Mouse (Mus musculus) heart, adult 2 months (tissue): Measurements from ENCODE around the gene Stxbp2. TPM values are rescaled to one million over a fixed set of nuclear protein-coding genes. Genes with fewer than 3 reads are reported as not detected.

ENCODE experiments used
- DNase-seq, 2 experiments: peaks; one replicate each; pipeline ENCODE4 v3.0.0; 2021
- H3K27ac ChIP-seq: fragments of 200-600 bp; 2 replicates; pipeline ENCODE4 v1.8.1; 2022
- H3K27me3 ChIP-seq: fragments of 200-500 bp; 2 replicates; pipeline ENCODE4 v1.6.1; 2012; ENCODE audit warnings: mild to moderate bottlenecking, low read length, inconsistent platforms, mixed read lengths; ENCODE audit not compliant: control insufficient read depth, insufficient read depth
- H3K36me3 ChIP-seq: fragments of 200-500 bp; 2 replicates; pipeline ENCODE4 v1.6.1; 2012; ENCODE audit warnings: low read length, inconsistent platforms; ENCODE audit not compliant: control insufficient read depth, insufficient read depth
- H3K4me1 ChIP-seq: fragments of 200-500 bp; 2 replicates; pipeline ENCODE4 v1.6.1; 2011; ENCODE audit warnings: low read length; ENCODE audit not compliant: control insufficient read depth, insufficient read depth
- H3K4me3 ChIP-seq: fragments of 200-600 bp; 2 replicates; pipeline ENCODE4 v1.8.1; 2022
- H3K79me2 ChIP-seq: fragments of 200-500 bp; replicated peaks from 2 replicates; pipeline ENCODE4 v1.6.1; 2012; ENCODE audit warnings: mild to moderate bottlenecking, inconsistent platforms, low read length, moderate library complexity, mixed read lengths; ENCODE audit not compliant: control insufficient read depth, insufficient read depth
- H3K9ac ChIP-seq: fragments of 200-500 bp; 2 replicates; pipeline ENCODE4 v1.6.1; 2012; ENCODE audit warnings: low read depth, mild to moderate bottlenecking, control low read depth, inconsistent platforms, low read length, mixed read lengths
- CTCF ChIP-seq: fragments of 200-600 bp; IDR thresholded peaks from 2 replicates; pipeline ENCODE4 v1.8.1; 2022; ENCODE audit warnings: antibody characterized with exemption, mild to moderate bottlenecking, moderate library complexity
- EP300 ChIP-seq: fragments of 200-500 bp; IDR thresholded peaks from 2 replicates; pipeline ENCODE4 v1.6.1; 2011; ENCODE audit warnings: low read depth, low read length, control low read depth; ENCODE audit not compliant: insufficient read depth
- POLR2A ChIP-seq: fragments of 200-500 bp; IDR thresholded peaks from 2 replicates; pipeline ENCODE4 v1.6.1; 2011; ENCODE audit warnings: mild to moderate bottlenecking, low read depth, low read length, control low read depth; ENCODE audit not compliant: insufficient read depth
- WGBS: fragments of 180-500 bp; shearing (Covaris S2); methylation state at CpG from one replicate; pipeline ENCODE4 v1.1.7; 2018; 5-methylcytosine and 5-hydroxymethylcytosine counted together
- intact Hi-C: fragments of 180-260 bp; cut with DNase I; formaldehyde crosslinking; loops from one replicate; pipeline ENCODE4 v1.15.1; 2025
- polyA plus RNA-seq: library from polyadenylated mRNA; depleted of rRNA; stranded (reverse); fragments of >200 nt; gene quantifications from 2 replicates; pipeline ENCODE4 v1.2.3, GENCODE M21; 2012
- total RNA-seq, 2 experiments: library from RNA; stranded (reverse); gene quantifications; 2 replicates each; pipeline ENCODE4 v1.2.3; 2021

Gene Stxbp2
- total and polyA plus RNA-seq, 3 experiments, result 5.7 to 9.6 (median 6.4) TPM

DNA sequence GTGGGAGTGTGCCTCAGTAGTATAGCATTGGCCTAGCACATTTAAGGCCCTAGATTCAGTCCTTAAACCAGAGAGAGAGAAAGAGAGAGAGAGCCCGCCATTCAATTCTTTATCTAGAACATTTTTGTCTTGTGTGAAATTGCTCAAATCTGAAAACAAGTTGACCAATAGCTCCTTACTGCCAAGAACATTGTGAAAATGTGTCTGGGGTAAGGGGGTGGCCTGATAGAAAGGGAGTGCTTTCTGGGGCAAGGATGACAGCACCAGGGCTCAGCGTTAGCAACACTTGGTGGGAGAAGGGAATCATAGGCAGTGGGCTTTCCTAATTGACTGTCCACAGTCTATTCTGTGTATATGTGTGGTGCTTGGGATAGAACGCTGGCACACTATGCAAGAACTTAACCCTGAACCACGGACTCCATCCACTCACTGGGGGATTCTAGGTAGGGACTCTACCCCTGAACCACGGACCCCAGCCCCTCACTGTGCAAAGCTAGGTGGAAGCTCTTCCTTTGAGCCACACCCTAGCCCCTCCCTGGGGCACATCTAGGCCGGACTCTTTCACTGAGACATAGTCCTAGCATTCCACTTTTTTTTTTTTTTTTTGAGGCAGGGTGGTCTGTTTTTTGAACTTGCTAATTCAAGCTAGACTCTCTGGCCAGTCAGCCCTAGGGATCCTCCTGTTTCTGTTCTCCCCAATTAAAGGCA, 16.2 kb downstream of the Stxbp2 start:
- DNase-seq, result no peak
- Histone ChIP-seq H3K27ac (no peak overlapping the region), H3K4me1 (no peaks in the 10 kb centered on the region), H3K27me3 (no peaks in the 10 kb centered on the region; the same call in 1 of the 2 replicates), H3K79me2 (no peaks in the 10 kb centered on the region), H3K9ac (no peak overlapping the region), H3K36me3 (no peaks in the 10 kb centered on the region), H3K4me3 (no peak overlapping the region)
- intact Hi-C loops, result no loop called here
- 79% methylated on average over 6 of the region's 6 CpGs for WGBS
- no peak for TF ChIP-seq POLR2A
- TF ChIP-seq CTCF, result no peak
- no peak for TF ChIP-seq EP300

DNA sequence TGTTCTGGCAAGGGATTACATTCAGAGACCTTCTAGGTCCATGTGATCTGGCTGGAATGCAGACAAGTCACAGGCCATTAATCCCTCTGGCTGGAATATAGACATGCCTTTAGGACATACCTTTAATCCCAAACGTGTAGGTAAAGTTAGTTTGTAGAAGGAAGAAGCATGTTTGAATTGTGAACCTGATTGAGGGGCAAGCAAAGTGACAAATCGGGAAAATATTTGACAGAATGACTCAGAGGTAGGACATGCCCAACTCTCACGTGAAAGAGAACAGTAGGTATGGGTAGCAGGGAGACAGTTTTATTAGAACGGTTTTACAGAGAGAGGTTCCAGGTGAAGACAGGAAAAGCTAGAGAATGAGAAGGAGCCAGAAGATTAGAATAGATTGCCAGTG, 16.8 kb downstream of the Stxbp2 start:
- TF ChIP-seq POLR2A, result no peak
- no peak for TF ChIP-seq CTCF
- no peak for TF ChIP-seq EP300

DNA sequence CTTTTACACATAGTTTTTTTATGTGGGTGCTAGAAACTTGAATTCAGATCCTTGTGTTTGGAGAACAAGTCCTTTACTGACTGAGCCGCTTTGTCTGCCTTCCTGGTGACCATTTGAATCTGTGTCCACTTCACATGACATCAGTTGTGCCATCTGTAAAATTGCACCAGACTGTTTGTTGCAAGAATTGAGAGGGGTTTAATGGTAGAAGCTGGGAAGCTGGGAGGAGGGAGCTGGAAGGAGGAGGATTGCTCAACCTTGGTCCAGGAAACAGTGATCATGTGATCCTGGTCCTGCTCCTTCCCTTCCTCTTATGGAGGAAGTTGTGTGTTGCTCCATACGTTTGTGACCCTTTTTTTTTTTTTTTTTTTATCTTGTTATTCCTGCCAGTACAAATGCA, 17.5 kb downstream of the Stxbp2 start:
- Histone ChIP-seq H3K27me3 (no peaks in the 10 kb centered on the region; the same call in 1 of the 2 replicates), H3K36me3 (no peaks in the 10 kb centered on the region), H3K27ac (no peak overlapping the region), H3K4me1 (no peaks in the 10 kb centered on the region), H3K4me3 (no peak overlapping the region), H3K79me2 (no peaks in the 10 kb centered on the region), H3K9ac (no peak overlapping the region)
- DNase-seq, result no peak
- TF ChIP-seq EP300 (no peak), CTCF (no peak), POLR2A (no peak)
- whole genome bisulfite sequencing, result 56% methylated on average over 2 of the region's 2 CpGs
- intact Hi-C loops, result no loop called here

More for the DNA sequence above, 16.8 kb downstream of the Stxbp2 start:
- no peaks in the 10 kb centered on the region for H3K4me1 ChIP-seq
- intact Hi-C loops, result no loop called here
- 67% methylated on average over 4 of the region's 4 CpGs for WGBS
- H3K79me2 ChIP-seq, result no peaks in the 10 kb centered on the region
- no peaks in the 10 kb centered on the region for H3K36me3 ChIP-seq
- no peak overlapping the region for H3K9ac ChIP-seq
- H3K27me3 ChIP-seq, result no peaks in the 10 kb centered on the region; the same call in 1 of the 2 replicates
- no peak for DNase-seq
- H3K4me3 ChIP-seq, result no peak overlapping the region
- H3K27ac ChIP-seq, result no peak overlapping the region

DNA sequence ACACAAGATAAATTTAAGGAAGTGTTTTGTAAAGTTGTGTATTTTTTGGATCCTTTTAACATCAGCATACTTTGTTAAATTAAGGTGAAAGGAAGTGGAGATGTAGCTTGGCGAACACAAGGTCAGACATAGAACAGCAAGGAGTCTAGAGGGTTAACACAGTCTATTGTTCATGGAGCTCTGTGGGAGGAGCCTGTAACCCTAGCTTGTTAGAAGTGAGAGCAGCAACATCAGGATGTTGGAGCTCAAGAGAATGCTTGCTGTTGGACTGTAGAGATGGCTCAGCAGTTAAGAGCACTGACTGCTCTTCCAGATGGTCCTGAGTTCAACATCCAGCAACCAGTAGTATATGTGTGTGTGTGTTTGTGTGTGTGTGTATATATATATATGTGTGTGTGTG, 18.2 kb downstream of the Stxbp2 start:
- H3K36me3 ChIP-seq, result no peaks in the 10 kb centered on the region
- H3K79me2 ChIP-seq, result no peaks in the 10 kb centered on the region
- intact Hi-C loops, result no loop called here
- no peak for DNase-seq
- H3K27me3 ChIP-seq, result no peaks in the 10 kb centered on the region; the same call in 1 of the 2 replicates
- 63% methylated on average over 1 of the region's 1 CpGs for WGBS
- H3K9ac ChIP-seq, result no peak overlapping the region
- TF ChIP-seq POLR2A, result no peak
- H3K4me3 ChIP-seq, result no peak overlapping the region
- no peaks in the 10 kb centered on the region for H3K4me1 ChIP-seq
- no peak overlapping the region for H3K27ac ChIP-seq

DNA sequence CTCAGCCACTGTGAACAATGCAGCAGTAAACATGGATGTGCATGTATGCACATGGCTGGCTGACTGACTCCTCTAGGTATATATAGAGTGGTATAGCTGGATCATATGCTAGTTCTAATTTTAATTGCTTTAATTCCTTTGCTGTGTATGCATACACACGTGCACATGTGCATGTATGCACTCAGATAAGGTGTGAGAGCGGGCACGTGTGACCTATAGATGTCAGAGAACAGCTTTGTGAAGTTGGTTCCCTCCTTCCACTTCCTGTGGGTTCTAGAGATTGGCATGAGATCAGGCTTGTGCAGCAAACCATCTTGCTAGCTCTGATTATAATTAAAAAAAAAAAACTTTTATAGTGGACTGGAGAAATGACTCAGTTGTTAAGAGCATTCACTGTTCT, 22.1 kb downstream of the Stxbp2 start:
- Histone ChIP-seq H3K4me1 (no peaks in the 10 kb centered on the region), H3K27ac (no peak overlapping the region), H3K27me3 (no peaks in the 10 kb centered on the region), H3K36me3 (no peaks in the 10 kb centered on the region), H3K79me2 (no peaks in the 10 kb centered on the region), H3K9ac (no peak overlapping the region), H3K4me3 (no peak overlapping the region)
- intact Hi-C loops, result no loop called here
- no peak for DNase-seq
- no peak for TF ChIP-seq POLR2A
- no peak for TF ChIP-seq EP300
- no peak for TF ChIP-seq CTCF
- 52% methylated on average over 3 of the region's 3 CpGs for WGBS

DNA sequence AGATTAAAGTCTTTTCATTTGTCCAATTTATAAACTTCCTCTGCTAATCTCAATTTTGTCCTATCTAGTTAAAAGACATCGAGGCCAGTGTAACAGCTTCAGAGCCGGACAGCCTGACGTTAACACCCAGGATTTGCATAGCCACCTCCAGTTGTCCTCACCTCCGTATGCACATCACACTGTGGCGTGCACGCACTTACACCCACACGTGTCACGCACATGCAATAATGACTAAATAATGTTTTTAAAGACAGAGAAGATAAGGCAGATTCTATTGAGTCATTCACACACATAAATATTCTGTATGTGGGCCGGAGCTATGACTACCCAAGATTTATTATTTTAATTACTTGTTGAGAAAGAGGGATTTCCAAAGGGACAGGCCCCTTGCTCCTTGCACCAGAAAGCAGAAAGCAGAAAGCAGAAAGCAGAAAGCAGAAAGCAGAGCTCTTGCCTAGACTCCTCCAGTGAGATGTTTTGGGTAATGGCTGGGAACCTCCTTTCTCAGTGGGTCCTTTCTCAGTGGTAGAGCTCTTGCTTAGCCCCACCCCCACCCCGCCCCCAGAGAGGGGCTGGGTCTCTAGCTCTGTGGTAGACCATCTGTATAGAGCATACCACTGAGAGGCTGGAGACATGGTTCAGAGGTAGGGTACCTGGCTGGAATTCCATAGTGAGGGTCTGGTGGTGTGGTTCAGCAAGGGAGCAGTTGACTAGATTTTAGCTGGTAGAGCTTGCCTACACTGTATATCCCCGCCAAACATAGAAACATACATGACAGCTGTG, 24.2 kb downstream of the Stxbp2 start:
- intact Hi-C loops, result no loop called here
- Histone ChIP-seq H3K36me3 (no peaks in the 10 kb centered on the region), H3K4me1 (no peaks in the 10 kb centered on the region), H3K9ac (no peak overlapping the region), H3K27me3 (no peaks in the 10 kb centered on the region), H3K4me3 (no peak overlapping the region), H3K79me2 (no peaks in the 10 kb centered on the region), H3K27ac (no peak overlapping the region)
- DNase-seq, result no peak
- no peak for TF ChIP-seq EP300
- no peak for TF ChIP-seq CTCF
- TF ChIP-seq POLR2A, result no peak
- WGBS, result 65% methylated on average over 11 of the region's 11 CpGs
